Mouse (Mus musculus) mesoderm, embryonic 11.5 days (tissue): ENCODE measurements around the gene Ube2e3.

Experiments
- DNase-seq: peaks from one replicate; pipeline ENCODE4 v3.0.0-alpha.2; 2012; ENCODE audit warnings: low read depth, low spot score

Ube2e3 gene

GRCm38 (mm10) chr2:78867726-78868510 is at the start of gene Ube2e3:
TSS of gene Ube2e3 (plus strand) at chr2:78868124.
- peak; percentile 48 for DNase-seq

- DNase-seq, result no peak
Observed at GRCm38 (mm10) chr2:78829887-78830286, 38.0 kb upstream of the Ube2e3 start.

- no peak for DNase-seq
Observed at GRCm38 (mm10) chr2:78841494-78842224, 26.3 kb upstream of the Ube2e3 start.

GRCm38 (mm10) chr2:78844365-78844764 is 23.6 kb upstream of the Ube2e3 start:
- DNase-seq, result no peak

GRCm38 (mm10) chr2:78845274-78845673 is 22.6 kb upstream of the Ube2e3 start:
- no peak for DNase-seq

GRCm38 (mm10) chr2:78845717-78846116 is 22.2 kb upstream of the Ube2e3 start:
- DNase-seq, result no peak

- DNase-seq, result no peak
Observed at GRCm38 (mm10) chr2:78854315-78854714, 13.6 kb upstream of the Ube2e3 start.

- DNase-seq, result no peak
Observed at GRCm38 (mm10) chr2:78858628-78859027, 9.3 kb upstream of the Ube2e3 start.

- DNase-seq, result no peak
Observed at GRCm38 (mm10) chr2:78859266-78860087, 8.4 kb upstream of the Ube2e3 start.

- DNase-seq, result no peak
Observed at GRCm38 (mm10) chr2:78860088-78860372, 7.9 kb upstream of the Ube2e3 start.

- DNase-seq, result no peak
Observed at GRCm38 (mm10) chr2:78864116-78864515, 3.8 kb upstream of the Ube2e3 start.

GRCm38 (mm10) chr2:78864866-78865265 is 3.1 kb upstream of the Ube2e3 start:
- DNase-seq, result no peak

GRCm38 (mm10) chr2:78868511-78868854 is 559 bp downstream of the Ube2e3 start:
- DNase-seq, result peak; percentile 91

GRCm38 (mm10) chr2:78868951-78869720 is 1.2 kb downstream of the Ube2e3 start:
- DNase-seq, result peak; percentile 90

- DNase-seq, result no peak
Observed at GRCm38 (mm10) chr2:78869721-78870442, 2.0 kb downstream of the Ube2e3 start.

- DNase-seq, result no peak
Observed at GRCm38 (mm10) chr2:78870443-78871025, 2.6 kb downstream of the Ube2e3 start.

- peak; percentile 47 for DNase-seq
Observed at GRCm38 (mm10) chr2:78871971-78872860, 4.3 kb downstream of the Ube2e3 start.

- no peak for DNase-seq
Observed at GRCm38 (mm10) chr2:78873946-78874345, 6.0 kb downstream of the Ube2e3 start.

- DNase-seq, result no peak
Observed at GRCm38 (mm10) chr2:78876002-78876401, 8.1 kb downstream of the Ube2e3 start.

- no peak for DNase-seq
Observed at GRCm38 (mm10) chr2:78882068-78882467, 14.1 kb downstream of the Ube2e3 start.
